Mouse (Mus musculus) neural tube, embryonic 11.5 days (tissue): ENCODE results near the gene Agl. TPM values are rescaled to one million over a fixed set of nuclear protein-coding genes. Genes with fewer than 3 reads are reported as not detected.
"Not testable (repeated sequence)": the region's sequence is repeated elsewhere in the genome, so short reads cannot be mapped to it uniquely, and the experiment has no call there.

Experiments used
- ATAC-seq: fragments of 200-750 bp; cut with Nextera tagmentation; 2 replicates; pipeline ENCODE4 v1.8.0; 2017; ENCODE audit warnings: moderate number of reproducible peaks, mild to moderate bottlenecking, moderate TSS enrichment, moderate library complexity; ENCODE audit not compliant: insufficient read depth, low FRiP score, low TSS enrichment
- DNase-seq: peaks from one replicate; pipeline ENCODE4 v3.0.0-alpha.2; 2015; ENCODE audit warnings: low spot score
- H3K27ac ChIP-seq: fragments of 300-500 bp; sonication (generic); 2 replicates; pipeline ENCODE4 v1.5.1; 2014; ENCODE audit warnings: low read depth, mild to moderate bottlenecking, low read length
- H3K27me3 ChIP-seq: fragments of 300-500 bp; sonication (generic); 2 replicates; pipeline ENCODE4 v1.6.1; 2014; ENCODE audit warnings: mild to moderate bottlenecking, low read length, mixed read lengths; ENCODE audit not compliant: control insufficient read depth, insufficient read depth
- H3K36me3 ChIP-seq: fragments of 300-500 bp; sonication (generic); 2 replicates; pipeline ENCODE4 v1.6.1; 2014; ENCODE audit warnings: mild to moderate bottlenecking, low read length, moderate library complexity, mixed read lengths; ENCODE audit not compliant: control insufficient read depth, insufficient read depth
- H3K4me1 ChIP-seq: fragments of 300-500 bp; sonication (generic); 2 replicates; pipeline ENCODE4 v1.6.1; 2014; ENCODE audit warnings: low read length, mixed read lengths; ENCODE audit not compliant: control insufficient read depth, insufficient read depth
- H3K4me2 ChIP-seq: fragments of 300-500 bp; sonication (generic); 2 replicates; pipeline ENCODE4 v1.6.1; 2014; ENCODE audit warnings: low read depth, mild to moderate bottlenecking, moderate library complexity
- H3K4me3 ChIP-seq: fragments of 300-500 bp; sonication (generic); 2 replicates; pipeline ENCODE4 v1.5.1; 2014; ENCODE audit warnings: low read depth, low read length
- H3K9ac ChIP-seq: fragments of 300-500 bp; sonication (generic); 2 replicates; pipeline ENCODE4 v1.6.1; 2014; ENCODE audit warnings: mild to moderate bottlenecking, low read length
- H3K9me3 ChIP-seq: fragments of 300-500 bp; sonication (generic); 2 replicates; pipeline ENCODE4 v1.6.1; 2016; ENCODE audit warnings: low read length; ENCODE audit not compliant: control insufficient read depth
- whole genome bisulfite sequencing: fragments of 180-500 bp; shearing (Covaris S2); extraction: QIAGEN DNeasy Blood & Tissue Kit; methylation state at CpG from one replicate; pipeline ENCODE4 v1.1.7; 2014; 5-methylcytosine and 5-hydroxymethylcytosine counted together
- polyA plus RNA-seq: library from polyadenylated mRNA; unstranded; fragments of >200 nt; fragmentation: Nextera tagmentation; extraction: Ambion mirVana; gene quantifications from 2 replicates; pipeline ENCODE4 v1.2.1, GENCODE M21; 2014

Agl gene
- polyA plus RNA-seq, 1 experiment from 2014 or later: 17.0 TPM

- H3K27ac ChIP-seq: no peak overlapping the region
- H3K36me3 ChIP-seq: no peaks in the 10 kb centered on the region
- H3K4me3 ChIP-seq: no peak overlapping the region
- H3K4me1 ChIP-seq: no peaks in the 10 kb centered on the region
- no peak overlapping the region for H3K4me2 ChIP-seq
- ATAC-seq (no peak), DNase-seq (no peak)
- H3K9ac ChIP-seq: no peak overlapping the region
- no peaks in the 10 kb centered on the region for H3K9me3 ChIP-seq
- WGBS: 79% methylated on average over 4 of the region's 4 CpGs
- no peaks in the 10 kb centered on the region for H3K27me3 ChIP-seq
Measured at GRCm38 (mm10) chr3:116826471-116827215, 18.7 kb upstream of the Agl start.

DNA sequence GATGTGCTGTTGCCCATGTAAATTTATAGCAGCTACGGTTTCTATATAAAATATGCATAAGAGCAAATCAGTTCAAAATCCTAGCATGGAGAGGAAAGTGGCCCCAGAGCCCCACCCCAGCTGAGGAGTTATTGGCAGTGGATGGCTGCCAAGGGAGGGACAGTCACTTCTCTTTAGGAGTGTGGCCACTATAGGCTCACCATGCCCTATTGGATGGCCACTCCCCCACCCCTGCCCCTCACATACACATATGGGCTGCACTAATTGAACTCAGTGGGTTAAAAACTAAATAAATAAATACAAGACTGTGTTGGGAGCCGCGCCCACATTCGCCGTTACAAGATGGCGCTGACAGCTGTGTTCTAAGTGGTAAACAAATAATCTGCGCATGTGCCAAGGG, 9.3 kb upstream of the Agl start:
- H3K9me3 ChIP-seq: no peaks in the 10 kb centered on the region
- no peak overlapping the region for H3K9ac ChIP-seq
- no peak overlapping the region for H3K27ac ChIP-seq
- H3K27me3 ChIP-seq: no peaks in the 10 kb centered on the region
- WGBS: 91% methylated on average over 6 of the region's 7 CpGs
- no peak for DNase-seq
- no peaks in the 10 kb centered on the region for H3K4me1 ChIP-seq
- no peak overlapping the region for H3K4me2 ChIP-seq
- no peak overlapping the region for H3K4me3 ChIP-seq
- no peaks in the 10 kb centered on the region for H3K36me3 ChIP-seq
- no peak for ATAC-seq

- Histone ChIP-seq H3K9ac (no peak overlapping the region), H3K9me3 (no peaks in the 10 kb centered on the region), H3K27me3 (no peaks in the 10 kb centered on the region), H3K4me1 (no peaks in the 10 kb centered on the region), H3K36me3 (no peaks in the 10 kb centered on the region), H3K4me2 (no peak overlapping the region), H3K27ac (no peak overlapping the region), H3K4me3 (no peak overlapping the region)
- DNase-seq: no peak
- ATAC-seq: no peak
- 93% methylated on average over 3 of the region's 3 CpGs for WGBS
Measured at GRCm38 (mm10) chr3:116816674-116817215, 8.8 kb upstream of the Agl start.

GRCm38 (mm10) chr3:116815916-116816315, 8.0 kb upstream of the Agl start:
- Histone ChIP-seq H3K27ac (no peak overlapping the region), H3K9ac (no peak overlapping the region), H3K4me2 (no peak overlapping the region), H3K4me1 (no peaks in the 10 kb centered on the region), H3K4me3 (no peak overlapping the region), H3K36me3 (no peaks in the 10 kb centered on the region), H3K27me3 (no peaks in the 10 kb centered on the region), H3K9me3 (no peaks in the 10 kb centered on the region)
- WGBS: 77% methylated on average over 4 of the region's 4 CpGs
- DNase-seq (no peak), ATAC-seq (no peak)

GRCm38 (mm10) chr3:116815305-116815797, 7.4 kb upstream of the Agl start:
- no peaks in the 10 kb centered on the region for H3K36me3 ChIP-seq
- H3K27ac ChIP-seq: no peak overlapping the region
- WGBS: 89% methylated on average over 6 of the region's 6 CpGs
- no peak overlapping the region for H3K4me2 ChIP-seq
- DNase-seq: no peak
- H3K4me1 ChIP-seq: no peaks in the 10 kb centered on the region
- no peak for ATAC-seq
- H3K9me3 ChIP-seq: no peaks in the 10 kb centered on the region
- no peaks in the 10 kb centered on the region for H3K27me3 ChIP-seq
- H3K9ac ChIP-seq: no peak overlapping the region
- H3K4me3 ChIP-seq: no peak overlapping the region

DNA sequence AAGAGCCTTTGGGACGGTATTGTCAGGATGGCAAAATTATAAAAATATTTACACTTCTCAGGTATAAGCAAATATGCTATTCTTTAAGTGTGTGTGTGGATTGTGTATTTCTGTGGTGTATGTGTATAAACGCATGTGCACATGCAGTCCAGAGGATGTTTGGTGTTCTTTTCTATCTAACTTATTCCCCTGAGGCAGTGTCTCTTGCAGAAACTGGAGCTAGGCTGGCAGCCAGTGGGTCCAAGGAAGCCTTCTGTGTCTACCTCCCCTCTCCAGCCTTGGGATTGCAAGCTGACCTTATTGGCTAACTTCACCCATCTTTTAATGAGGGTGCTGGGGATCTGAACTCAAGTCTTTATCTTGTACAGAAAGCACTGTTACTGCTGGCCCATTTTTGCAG, 5.0 kb upstream of the Agl start:
- Histone ChIP-seq H3K9ac (no peak overlapping the region), H3K9me3 (no peaks in the 10 kb centered on the region), H3K36me3 (no peaks in the 10 kb centered on the region), H3K27ac (no peak overlapping the region), H3K27me3 (no peaks in the 10 kb centered on the region), H3K4me1 (0 out of 2 replicates have a peak, but pooled peaks cover 3% of the 10 kb centered on the region), H3K4me2 (no peak overlapping the region), H3K4me3 (no peak overlapping the region)
- DNase-seq: no peak
- no peak for ATAC-seq
- WGBS: 89% methylated on average over 2 of the region's 2 CpGs

DNA sequence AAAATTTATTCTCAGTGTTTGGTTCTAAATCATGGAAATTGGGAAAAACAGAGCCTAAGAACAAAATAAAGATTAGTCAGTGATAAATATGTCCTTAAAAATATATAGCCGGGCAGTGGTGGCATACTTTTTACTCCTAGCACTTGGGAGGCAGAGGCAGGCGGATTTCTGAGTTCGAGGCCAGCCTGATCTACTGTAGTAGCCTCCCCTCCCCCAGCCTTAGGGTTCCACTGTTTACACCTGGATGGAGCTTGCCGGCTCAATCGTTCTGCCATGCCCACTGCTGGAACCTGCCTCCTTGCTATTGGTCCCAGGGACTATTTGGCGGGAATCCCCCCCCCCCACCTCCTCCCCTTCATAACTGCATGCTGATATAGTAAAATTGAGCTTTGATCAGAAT, 2.4 kb upstream of the Agl start:
- H3K9me3 ChIP-seq, H3K27ac ChIP-seq, ATAC-seq, H3K4me2 ChIP-seq, H3K4me3 ChIP-seq, H3K27me3 ChIP-seq, H3K9ac ChIP-seq, H3K4me1 ChIP-seq, DNase-seq, H3K36me3 ChIP-seq: not testable (repeated sequence)
- 83% methylated on average over 6 of the region's 6 CpGs for WGBS

GRCm38 (mm10) chr3:116809221-116809620, 1.3 kb upstream of the Agl start:
- H3K4me3 ChIP-seq: no peak overlapping the region
- no peaks in the 10 kb centered on the region for H3K9me3 ChIP-seq
- no peaks in the 10 kb centered on the region for H3K36me3 ChIP-seq
- no peak overlapping the region for H3K27ac ChIP-seq
- H3K4me2 ChIP-seq: no peak overlapping the region; the same call in 1 of the 2 replicates
- no peak overlapping the region for H3K9ac ChIP-seq
- 0 out of 2 replicates have a peak, but pooled peaks cover 6% of the 10 kb centered on the region for H3K4me1 ChIP-seq
- no peak for ATAC-seq
- 90% methylated on average over 6 of the region's 6 CpGs for WGBS
- DNase-seq: no peak
- H3K27me3 ChIP-seq: no peaks in the 10 kb centered on the region
